Mouse (Mus musculus): ENCODE data around the gene Foxk2. TPM values are rescaled to one million over a fixed set of nuclear protein-coding genes. Genes with fewer than 3 reads are reported as not detected.
A peak's percentile ranks its signal among the peaks of the same experiment; 100 is the strongest.

The Foxk2 gene
- polyA plus RNA-seq, 1 experiment: 55.8 TPM

- H3K4me3 ChIP-seq (ENCODE audit: insufficient read depth, low read length): peak overlapping the region; percentile 95
- H3K27ac ChIP-seq (ENCODE audit: insufficient read depth, low read length): no peak overlapping the region
- no peak for TF ChIP-seq CTCF (IDR thresholded peaks at IDR 0.05; ENCODE audit: borderline replicate concordance, insufficient read depth, low read length)
- no peak for TF ChIP-seq POLR2A (IDR thresholded peaks at IDR 0.05; ENCODE audit: low read depth, low read length)
- peaks cover 3% of the 10 kb centered on the region; the same call in 1 of the 2 replicates for H3K4me1 ChIP-seq (ENCODE audit: control insufficient read depth, insufficient read depth, low read length)
These were observed 93.7 kb downstream of the Foxk2 start for GRCm38 (mm10) chr11:121353326-121354090.

GRCm38 (mm10) chr11:121354091-121354707 lies 94.4 kb downstream of the Foxk2 start, which contains the start of gene Wdr45b:
Wdr45b (minus strand) TSS chr11:121354445.
- peak within 1 kb of the TSS; percentile 51 for H3K27ac ChIP-seq (ENCODE audit: insufficient read depth, low read length)
- TF ChIP-seq POLR2A (IDR thresholded peaks at IDR 0.05; ENCODE audit: low read depth, low read length) (peak; percentile 86), CTCF (IDR thresholded peaks at IDR 0.05; ENCODE audit: borderline replicate concordance, insufficient read depth, low read length) (no peak)

More at GRCm38 (mm10) chr11:121354091-121354707, 94.4 kb downstream of the Foxk2 start, which contains the start of gene Wdr45b:
- peak within 1 kb of the TSS; percentile 95 for H3K4me3 ChIP-seq (ENCODE audit: insufficient read depth, low read length)
- peaks cover 3% of the 10 kb centered on the region; the same call in 1 of the 2 replicates for H3K4me1 ChIP-seq (ENCODE audit: control insufficient read depth, insufficient read depth, low read length)

Other genes with a start within 250 kb of the Foxk2 start
- gene Cd7, start 220.6 kb upstream of the Foxk2 start, polyA plus RNA-seq (2011; ENCODE audit: insufficient read length, low read depth, missing spikeins): not detected in 2 replicates
- gene Sectm1b, start 196.4 kb upstream of the Foxk2 start, polyA plus RNA-seq (2011; ENCODE audit: insufficient read length, low read depth, missing spikeins): not detected in 2 replicates
- gene Sectm1a, start 178.8 kb upstream of the Foxk2 start, polyA plus RNA-seq (2011; ENCODE audit: insufficient read length, low read depth, missing spikeins): not detected in 2 replicates
- not detected in 2 replicates for gene Tex19.2, start 141.3 kb upstream of the Foxk2 start, polyA plus RNA-seq (2011; ENCODE audit: insufficient read length, low read depth, missing spikeins)
- not detected in 2 replicates for gene Tex19.1, start 113.8 kb upstream of the Foxk2 start, polyA plus RNA-seq (2011; ENCODE audit: insufficient read length, low read depth, missing spikeins)
- gene Uts2r, start 99.7 kb upstream of the Foxk2 start, polyA plus RNA-seq (2011; ENCODE audit: insufficient read length, low read depth, missing spikeins): not detected in 2 replicates
- gene Hexdc, start 55.6 kb upstream of the Foxk2 start, polyA plus RNA-seq (2011; ENCODE audit: insufficient read length, low read depth, missing spikeins): 4.9 and 8.3 TPM in 2 replicates
- 3.6 and 4.5 TPM in 2 replicates for gene Ogfod3, start 55.3 kb upstream of the Foxk2 start, polyA plus RNA-seq (2011; ENCODE audit: insufficient read length, low read depth, missing spikeins)
- gene Cybc1, start 30.7 kb upstream of the Foxk2 start, polyA plus RNA-seq (2011; ENCODE audit: insufficient read length, low read depth, missing spikeins): 30.5 and 33.9 TPM in 2 replicates
- 22.4 and 22.5 TPM in 2 replicates for gene Narf, start 22.7 kb upstream of the Foxk2 start, polyA plus RNA-seq (2011; ENCODE audit: insufficient read length, low read depth, missing spikeins)
- 72.2 and 81.6 TPM in 2 replicates for gene Wdr45b, start 94.5 kb downstream of the Foxk2 start, polyA plus RNA-seq (2011; ENCODE audit: insufficient read length, low read depth, missing spikeins)
- 1.7 and 2.6 TPM in 2 replicates for gene Rab40b, start 128.3 kb downstream of the Foxk2 start, polyA plus RNA-seq (2011; ENCODE audit: insufficient read length, low read depth, missing spikeins)
- 6.9 and 9.0 TPM in 2 replicates for gene Fn3krp, start 161.4 kb downstream of the Foxk2 start, polyA plus RNA-seq (2011; ENCODE audit: insufficient read length, low read depth, missing spikeins)
- not detected in 2 replicates for gene Fn3k, start 174.9 kb downstream of the Foxk2 start, polyA plus RNA-seq (2011; ENCODE audit: insufficient read length, low read depth, missing spikeins)
- 41.0 and 43.2 TPM in 2 replicates for gene Tbcd, start 192.0 kb downstream of the Foxk2 start, polyA plus RNA-seq (2011; ENCODE audit: insufficient read length, low read depth, missing spikeins)

All from embryonic fibroblast, embryonic 13.5 days (primary cell).